Mouse (Mus musculus): ENCODE results near the gene Ncaph.
"Not testable (repeated sequence)": the region's sequence is repeated elsewhere in the genome, so short reads cannot be mapped to it uniquely, and the experiment has no call there.

Gene Ncaph

DNA sequence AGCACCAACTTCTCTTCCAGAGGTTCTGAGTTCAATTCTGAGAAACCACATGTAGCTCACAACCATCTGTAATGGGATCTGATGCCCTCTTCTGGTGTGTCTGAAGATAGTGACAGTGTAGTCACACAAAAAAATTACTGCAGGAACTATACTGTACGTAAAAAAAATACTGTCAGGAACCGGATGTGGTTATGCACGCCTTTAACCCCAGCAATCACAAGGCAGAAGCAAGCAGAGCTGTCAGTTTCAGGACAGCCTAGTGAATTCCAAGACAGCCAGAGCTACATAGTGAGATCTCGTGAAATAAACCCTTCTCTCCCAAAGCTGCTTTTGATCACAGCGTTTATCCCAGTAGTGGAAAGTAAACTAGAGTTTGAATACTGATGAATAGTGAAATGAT, 47.5 kb downstream of the Ncaph start:
- peak; percentile 28 for DNase-seq

DNA sequence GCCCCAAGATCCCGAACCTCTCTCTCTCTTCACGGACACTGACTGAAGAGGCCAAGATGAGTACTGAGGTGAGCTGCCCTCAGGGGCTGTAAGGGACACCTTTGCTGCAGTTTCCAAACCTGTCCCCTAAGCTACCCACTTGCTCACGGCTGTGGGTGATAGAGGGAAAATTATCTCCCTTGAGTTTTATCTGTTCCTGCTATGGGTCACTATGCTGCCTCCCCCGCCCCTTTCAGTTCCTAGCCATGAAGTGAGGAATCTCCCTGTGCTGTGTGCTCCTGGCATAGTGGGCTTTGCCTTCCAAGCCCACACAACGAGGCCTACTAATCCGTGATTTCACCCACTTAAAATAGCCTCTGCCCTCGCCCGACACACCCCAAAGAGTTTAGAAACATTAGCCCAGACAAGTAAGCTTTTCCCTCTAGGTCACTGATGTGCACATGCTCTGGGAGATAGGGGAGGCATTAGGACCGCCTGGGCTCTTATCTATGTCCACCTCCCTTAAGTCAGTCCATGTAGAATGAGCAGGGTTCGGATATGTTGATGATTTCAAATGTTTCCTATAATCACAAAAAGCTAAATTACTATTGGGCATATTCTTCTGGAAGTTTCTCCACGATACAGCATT, 53.0 kb downstream of the Ncaph start:
- no peak for DNase-seq

- no peak for DNase-seq
Measured at GRCm38 (mm10) chr2:127079881-127080590, 53.7 kb downstream of the Ncaph start.

GRCm38 (mm10) chr2:127079066-127079465, 54.7 kb downstream of the Ncaph start:
- DNase-seq: not testable (repeated sequence)

DNA sequence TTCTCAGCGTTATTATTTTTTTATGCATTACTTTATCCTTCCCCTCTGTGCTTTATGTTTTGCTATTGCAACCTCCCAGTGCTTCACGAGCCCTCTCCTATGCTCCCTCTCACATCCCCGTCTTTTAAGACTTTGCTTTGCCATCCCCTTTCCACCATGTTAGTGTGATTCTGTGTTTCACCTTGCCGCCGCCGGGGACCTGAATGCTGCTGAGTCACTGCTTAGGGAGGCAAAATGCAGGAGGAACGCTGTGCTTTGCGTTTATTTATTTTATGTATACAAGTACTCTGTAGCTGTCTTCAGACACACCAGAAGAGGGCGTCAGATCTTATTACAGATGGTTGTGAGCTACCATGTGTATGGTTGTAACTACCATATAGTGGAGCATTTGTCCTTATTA, 56.1 kb downstream of the Ncaph start:
- no peak for DNase-seq

GRCm38 (mm10) chr2:127074116-127074515, 59.6 kb downstream of the Ncaph start:
- DNase-seq: no peak

- DNase-seq: no peak
Measured at GRCm38 (mm10) chr2:127070879-127071278, 62.9 kb downstream of the Ncaph start.

GRCm38 (mm10) chr2:127070435-127070841, 63.3 kb downstream of the Ncaph start, which contains the start of gene Blvra:
Blvra (plus strand) TSS chr2:127070665.
- peak; percentile 89 for DNase-seq

- peak; percentile 12 for DNase-seq
Measured at GRCm38 (mm10) chr2:127069781-127070434, 63.8 kb downstream of the Ncaph start.

DNA sequence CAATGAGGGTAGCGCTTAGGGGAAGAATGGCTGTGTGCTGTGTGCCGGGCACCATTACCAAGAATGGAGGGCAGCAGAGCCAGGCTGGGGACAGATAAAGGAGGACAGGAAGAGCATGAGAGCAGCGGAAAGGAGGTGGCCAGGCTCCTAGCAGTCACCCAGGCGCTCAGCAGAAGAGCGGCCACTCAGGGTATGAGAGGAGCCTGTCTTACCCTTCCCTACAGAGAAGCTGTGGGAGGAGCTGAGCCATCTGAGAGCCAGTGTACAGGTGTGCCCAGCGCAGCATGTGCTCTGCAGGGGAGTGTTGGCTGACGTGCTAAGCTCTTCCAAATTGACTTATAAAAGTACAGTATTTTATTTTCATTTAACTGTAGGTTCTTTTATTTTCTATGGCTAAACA, 64.9 kb downstream of the Ncaph start:
- DNase-seq: no peak

DNA sequence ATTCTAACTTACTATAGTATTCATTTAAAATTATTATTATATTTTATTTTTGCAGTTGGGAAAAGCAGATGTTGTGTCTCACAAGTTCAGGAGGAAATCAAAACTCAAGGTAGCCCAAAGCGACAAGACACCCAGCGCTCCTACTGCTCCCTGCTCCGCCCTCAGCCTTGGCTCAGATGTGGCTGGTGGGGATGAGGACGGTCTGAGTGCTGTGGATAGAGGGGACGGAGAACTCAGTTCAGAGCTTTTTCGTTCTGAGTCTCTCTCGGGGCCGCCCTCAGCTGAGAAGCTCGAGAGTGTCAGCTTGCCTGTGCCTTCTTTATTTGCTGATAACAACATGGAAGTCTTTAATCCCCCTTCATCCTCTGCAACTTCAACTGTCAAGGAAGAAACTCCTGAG, 72.3 kb downstream of the Ncaph start:
- no peak for DNase-seq

Measured in thymus, postnatal 4 days (tissue).